Comparison of ENCODE assay signal across 8 mouse cellular contexts in genomic region chr2:170731632-170732561, GRCm38 (mm10). TPM values are rescaled to one million over a fixed set of nuclear protein-coding genes. Genes with fewer than 3 reads are reported as not detected.
DNase-seq lines count a peak whose midpoint lies in the region; ATAC-seq and TF ChIP-seq lines count a peak whose summit lies in the region.

Gene Dok5, plus strand, starts transcription at chr2:170731807.

- peaks cover 9% of the 10 kb centered on the region for H3K4me1 ChIP-seq in cortical plate, adult 2 months (ENCODE audit: control insufficient read depth, insufficient read depth, low read length)
- H3K4me1 ChIP-seq in hindbrain, postnatal 0 days (ENCODE audit: insufficient read depth, low read length), result peaks cover 2% of the 10 kb centered on the region; the same call in 1 of the 2 replicates

- H3K27me3 ChIP-seq in hindbrain, postnatal 0 days (ENCODE audit: insufficient read depth, low read length), result no peaks in the 10 kb centered on the region

- peak within 1 kb of the TSS; percentile 88 for H3K27ac ChIP-seq in cortical plate, adult 2 months (ENCODE audit: insufficient read depth, low read length)
- H3K27ac ChIP-seq in hindbrain, postnatal 0 days, result peak within 1 kb of the TSS; percentile 79

- H3K4me3 ChIP-seq in cortical plate, adult 2 months (ENCODE audit: insufficient read depth, low read length), result peak within 1 kb of the TSS; percentile 93
- peak within 1 kb of the TSS; percentile 59 for H3K4me3 ChIP-seq in hindbrain, postnatal 0 days (ENCODE audit: low read length)

- peak; percentile 82 for TF ChIP-seq POLR2A in cortical plate, adult 2 months (IDR thresholded peaks at IDR 0.05; ENCODE audit: extremely low read depth, insufficient read depth, low read length)

- H3K4me2 ChIP-seq in hindbrain, postnatal 0 days (ENCODE audit: low read depth, low read length), result peak within 1 kb of the TSS; percentile 90

- WGBS in hindbrain, postnatal 0 days, result 2% methylated on average over 51 of the region's 53 CpGs

- H3K36me3 ChIP-seq in hindbrain, postnatal 0 days (ENCODE audit: insufficient read depth, low read length), result no peaks in the 10 kb centered on the region

- H3K9me3 ChIP-seq in hindbrain, postnatal 0 days (ENCODE audit: low read length), result no peaks in the 10 kb centered on the region

- peak; percentile 84 for DNase-seq in ZHBTc4 (ENCODE audit: low read depth, low spot score)
- peak; percentile 87 for DNase-seq in gastrocnemius, postnatal 10 days
- peak; percentile 88 for DNase-seq in hindbrain, postnatal 0 days (ENCODE audit: low spot score)
- DNase-seq in left cerebral cortex, adult 8-10 months (ENCODE audit: low spot score in 2 of 2), result peak; percentile 69 to 88
- peak; percentile 21 for DNase-seq in lung, postnatal 25 days (ENCODE audit: low spot score)
- peak; percentile 87 for DNase-seq in right cerebral cortex, postnatal 36 days (ENCODE audit: low spot score in 2 of 2)

- TF ChIP-seq CTCF in cortical plate, adult 2 months (IDR thresholded peaks at IDR 0.05; ENCODE audit: extremely low read depth, insufficient read depth, low read length), result no peak
- no peak for TF ChIP-seq CTCF in hindbrain, postnatal 0 days (IDR thresholded peaks at IDR 0.05; ENCODE audit: low read depth)

- peak; percentile 87 for ATAC-seq in hindbrain, postnatal 0 days
- no peak for ATAC-seq in erythroid progenitor cell, adult 5-6 weeks (replicated peaks; ENCODE audit: low FRiP score, poor library complexity, severe bottlenecking)

- H3K9ac ChIP-seq in hindbrain, postnatal 0 days (replicated peaks; ENCODE audit: low read length), result peak within 1 kb of the TSS; percentile 57

RNA-seq across cellular contexts. Expression of gene Dok5, which starts in this region (rescaled TPM):
- polyA plus RNA-seq in cortical plate, adult 2 months (2012; rRNA removed), result 32.0 and 32.9 TPM in 2 replicates
- total RNA-seq in gastrocnemius, postnatal 10 days (2021), result 10 to 100 TPM; 20.1 to 24.0 TPM
- 29.7 and 34.9 TPM in 2 replicates for total RNA-seq in hindbrain, postnatal 0 days (2014; rRNA removed)
- polyA plus RNA-seq in hindbrain, postnatal 0 days (2015; fragmentation: Nextera tagmentation; extraction: Ambion mirVana), result 32.6 and 38.0 TPM in 2 replicates
- 10 to 100 TPM; 26.9 to 29.5 (median 27.9) TPM for total RNA-seq in left cerebral cortex, adult 8-10 months (2022)
- not detected in 2 replicates for total RNA-seq in erythroid progenitor cell, adult 5-6 weeks (2015; ENCODE audit: low replicate concordance)
- total RNA-seq in erythroid progenitor cell, adult 5-6 weeks (2017; ENCODE audit: low replicate concordance), result not detected in 2 replicates

Comparison
In these comparisons a context has a peak if more than half of its experiments do, and no peak if none do; other contexts are left out.
1. RNA of gene Dok5 (total RNA-seq): 29.7 to 34.9 TPM in hindbrain, postnatal 0 days, 26.9 to 29.5 TPM in left cerebral cortex, adult 8-10 months and 20.1 to 24.0 TPM in gastrocnemius, postnatal 10 days; not detected in erythroid progenitor cell, adult 5-6 weeks; every median in the first group is over 10 times any median in the second.
2. DNase-seq: peak in every context shown above with its lines; median percentile 88 in hindbrain, postnatal 0 days; 87 in gastrocnemius, postnatal 10 days; 87 in right cerebral cortex, postnatal 36 days; 84 in ZHBTc4; 78 in left cerebral cortex, adult 8-10 months; 21 in lung, postnatal 25 days.